Mouse (Mus musculus) testis, adult 2 months (tissue): ENCODE measurements around the gene Kctd10.

Experiments
- CTCF ChIP-seq: fragments of 200-500 bp; IDR thresholded peaks from 2 replicates; pipeline ENCODE4 v1.5.1; 2012; ENCODE audit warnings: low read depth, mild to moderate bottlenecking, inconsistent platforms, low read length, moderate library complexity; ENCODE audit not compliant: control insufficient read depth, insufficient read depth, insufficient replicate concordance
- POLR2A ChIP-seq: fragments of 200-500 bp; IDR thresholded peaks from 2 replicates; pipeline ENCODE4 v1.6.1; 2012; ENCODE audit warnings: low read depth, mild to moderate bottlenecking, inconsistent platforms, low read length, moderate library complexity; ENCODE audit not compliant: control insufficient read depth

DNA sequence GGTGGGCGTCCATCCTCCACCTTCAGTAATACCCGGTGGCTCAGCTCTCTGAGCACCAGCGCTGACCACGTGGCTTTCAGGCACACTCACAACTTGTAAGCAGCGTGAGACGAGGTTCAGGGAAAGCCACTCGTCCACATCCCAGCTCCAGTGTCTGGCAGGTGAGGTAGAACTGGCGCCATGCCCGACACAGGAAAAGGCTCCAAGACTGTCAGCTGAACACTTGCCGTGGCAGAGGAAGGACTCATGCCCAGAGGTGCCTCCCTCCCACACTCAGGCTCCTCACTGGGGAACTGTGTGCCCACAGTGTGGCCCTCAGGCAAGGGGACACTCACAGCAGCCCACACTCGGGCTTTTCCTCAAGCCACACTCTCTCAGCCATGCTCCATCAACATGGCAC lies 7.1 kb downstream of the Kctd10 start:
- TF ChIP-seq CTCF (no peak), POLR2A (no peak)
